In genomic region chr6:147755750-147756523, GRCm38 (mm10) we compare ENCODE assay signal across 19 mouse cellular contexts.
"Had no signal": no experiment of that assay in that cellular context is flagged by ENCODE, and none has a peak within 500 bp of the region (broad histone marks: within the 10 kb centered on the region; RNA-seq: fewer than 3 reads in every experiment).

No protein-coding gene starts in this region.

- H3K27me3 ChIP-seq: midbrain, embryonic 12.5 days; neural tube, embryonic 13.5 days; stomach, embryonic 15.5 days had no signal

- H3K36me3 ChIP-seq: midbrain, embryonic 10.5 days; midbrain, embryonic 12.5 days; neural tube, embryonic 13.5 days; stomach, embryonic 15.5 days had no signal

- H3K4me2 ChIP-seq: lung, embryonic 14.5 days; midbrain, embryonic 12.5 days; neural tube, embryonic 13.5 days; stomach, embryonic 15.5 days had no signal

- H3K4me3 ChIP-seq: midbrain, embryonic 10.5 days; midbrain, embryonic 12.5 days; myocyte; neural tube, embryonic 13.5 days; stomach, embryonic 15.5 days had no signal

- H3K4me1 ChIP-seq: midbrain, embryonic 10.5 days; midbrain, embryonic 12.5 days; neural tube, embryonic 13.5 days; stomach, embryonic 15.5 days had no signal

- H3K9me3 ChIP-seq: midbrain, embryonic 10.5 days; midbrain, embryonic 12.5 days; neural tube, embryonic 13.5 days; stomach, embryonic 15.5 days had no signal

- DNase-seq: lung, adult 18-20 months; lung, embryonic 14.5 days; lung, postnatal 10 days; lung, postnatal 4 days; midbrain, embryonic 14.5 days; retina, postnatal 1 day; right cerebral cortex, adult 18-20 months; right cerebral cortex, postnatal 25 days; right cerebral cortex, postnatal 4 days; thymus, adult 2 months; thymus, postnatal 25 days; thymus, postnatal 4 days had no signal

- H3K27ac ChIP-seq: midbrain, embryonic 10.5 days; midbrain, embryonic 12.5 days; neural tube, embryonic 13.5 days; stomach, embryonic 15.5 days; stomach, postnatal 0 days had no signal

- H3K9ac ChIP-seq: lung, embryonic 14.5 days; midbrain, embryonic 12.5 days; neural tube, embryonic 13.5 days; stomach, embryonic 15.5 days had no signal

- ATAC-seq: midbrain, embryonic 16.5 days had no signal
